Mouse (Mus musculus) urinary bladder, postnatal 36 days (tissue): ENCODE results near the gene Mrgprd.

Experiments
- DNase-seq, 2 experiments: peaks; one replicate each; pipeline ENCODE4 v3.0.0; 2022; ENCODE audit warnings: low spot score in 2 of 2, mixed read lengths in 1 of 2

Mrgprd gene

DNA sequence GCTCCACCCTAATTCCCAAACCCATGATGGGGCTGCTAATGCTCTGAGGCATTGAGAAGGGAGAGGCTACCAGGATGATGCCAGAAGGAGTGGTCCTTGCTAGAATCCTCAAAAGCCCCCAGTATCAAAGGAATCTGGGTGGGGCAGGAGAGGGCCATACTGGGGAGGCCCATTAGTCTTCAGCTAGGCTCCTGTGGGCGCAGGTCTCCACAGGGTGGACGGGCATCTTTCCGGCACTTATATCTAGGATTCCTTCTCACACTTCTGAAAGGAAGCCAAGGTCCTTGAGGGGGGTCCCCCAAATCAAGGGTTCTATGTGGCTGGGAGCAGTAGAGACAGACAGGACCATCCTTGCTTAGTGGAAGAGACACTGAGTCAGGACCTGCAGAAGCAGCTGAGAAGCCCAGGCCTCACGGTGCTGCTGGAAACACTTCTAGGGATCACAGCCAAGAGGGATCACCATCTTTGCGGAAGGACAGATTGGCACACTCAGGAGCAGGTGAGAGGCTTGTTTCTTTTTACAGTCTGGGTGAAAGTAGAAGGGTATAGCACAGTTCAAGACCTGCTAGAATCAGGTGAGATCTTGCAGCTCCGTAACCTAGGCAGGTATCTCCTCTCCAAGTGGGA is at the start of gene Mrgprd:
Gene Mrgprd (plus strand): TSS at position 51 of the 627 bp plus-strand sequence.
- no peak for DNase-seq

DNA sequence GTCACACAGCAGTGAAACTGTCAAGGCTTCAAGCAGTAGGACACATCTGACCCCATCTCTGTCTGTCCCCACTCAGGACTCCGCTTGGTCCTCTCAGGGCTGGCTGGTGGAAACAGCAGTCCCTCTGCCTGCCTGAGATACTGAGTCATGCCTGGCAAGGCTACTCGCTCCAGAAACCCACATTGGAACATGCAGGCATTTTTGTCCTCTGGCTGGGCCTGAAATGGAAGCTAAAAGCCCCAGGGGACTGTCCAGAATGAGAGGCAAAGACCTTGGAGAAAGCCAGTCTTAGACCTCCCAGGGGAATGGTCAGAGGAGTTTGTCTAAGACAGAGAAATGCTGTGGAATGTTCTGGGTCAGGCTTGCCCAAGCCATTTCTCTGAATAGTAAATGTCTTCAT is 48.6 kb upstream of the Mrgprd start:
- peak in 1 of 2 experiments; percentile 54 for DNase-seq

DNA sequence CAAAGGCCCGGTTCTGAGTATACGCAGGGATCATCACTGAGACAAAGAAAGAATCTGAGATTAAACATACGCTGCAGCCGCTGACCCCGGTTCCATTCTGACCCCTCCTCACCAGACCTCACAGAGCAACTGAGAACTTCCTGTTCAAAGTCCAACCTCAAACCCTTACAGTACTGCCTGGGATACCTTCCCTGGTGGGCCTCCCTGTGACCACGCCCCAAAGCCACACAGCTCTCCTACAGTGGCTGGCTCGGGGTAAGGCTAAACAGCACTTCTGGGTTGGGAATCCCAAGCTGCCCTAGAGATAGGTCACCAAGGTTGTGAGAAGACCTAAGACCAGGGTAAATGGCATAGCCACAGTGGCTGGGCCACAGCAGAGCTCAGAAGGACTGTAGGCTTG is 45.7 kb upstream of the Mrgprd start:
- no peak for DNase-seq

DNA sequence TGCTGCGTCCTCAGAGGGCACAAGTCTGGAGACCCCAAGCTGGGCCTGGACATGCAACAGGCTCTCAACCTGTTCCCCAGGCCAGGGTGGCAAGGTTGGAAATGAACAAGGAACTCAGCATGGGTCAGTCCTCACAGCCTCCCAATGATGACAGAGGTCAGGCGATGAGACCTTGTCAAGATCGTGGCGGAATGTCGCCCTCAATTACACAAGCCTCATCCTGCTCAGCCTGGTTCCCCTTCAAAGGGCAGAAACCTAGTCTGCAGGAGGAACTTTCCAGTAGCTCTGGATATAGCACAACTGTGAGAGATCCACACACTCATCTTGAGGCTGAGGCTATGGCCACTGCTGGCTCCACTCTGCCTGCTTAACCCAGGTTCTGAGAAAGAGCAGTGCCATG is 43.7 kb upstream of the Mrgprd start:
- no peak for DNase-seq

DNA sequence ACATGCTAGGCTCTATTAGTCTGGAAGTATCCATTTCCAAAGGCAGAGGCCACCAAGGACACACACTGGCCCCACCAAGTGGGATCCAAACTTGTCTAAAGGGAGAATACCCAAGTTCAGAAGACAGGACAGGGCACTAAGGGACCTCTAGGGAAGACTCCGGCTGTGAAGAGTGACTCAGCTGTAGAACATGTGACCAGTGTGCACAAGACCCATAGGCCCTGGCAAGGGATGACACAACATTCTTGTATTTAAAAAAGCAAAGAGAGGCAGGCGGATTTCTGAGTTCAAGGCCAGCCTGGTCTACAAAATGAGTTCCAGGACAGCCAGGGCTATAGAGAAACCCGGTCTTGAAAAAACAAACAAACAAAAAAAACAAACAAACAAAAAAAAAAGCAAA is 39.1 kb upstream of the Mrgprd start:
- DNase-seq = no peak

DNA sequence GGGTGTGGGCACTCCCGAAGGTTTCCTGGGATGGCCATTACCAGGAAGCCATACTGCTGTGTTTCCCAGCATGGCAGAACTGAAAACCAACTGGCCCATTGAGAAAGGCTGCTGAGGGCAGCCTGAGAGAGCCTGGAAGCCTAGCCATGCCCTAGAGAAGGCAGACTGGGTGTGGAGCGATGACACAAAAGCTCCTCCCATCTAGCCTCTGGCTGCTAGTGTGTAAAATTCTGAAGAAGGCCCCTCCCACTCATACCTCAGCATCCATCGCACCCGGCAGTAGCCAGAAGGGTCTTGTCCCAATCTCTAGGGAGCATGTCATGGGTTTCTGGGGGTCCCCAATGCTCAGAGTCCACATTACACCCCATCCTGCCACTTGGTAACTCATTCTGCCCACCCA is 33.2 kb upstream of the Mrgprd start:
- DNase-seq = no peak

DNA sequence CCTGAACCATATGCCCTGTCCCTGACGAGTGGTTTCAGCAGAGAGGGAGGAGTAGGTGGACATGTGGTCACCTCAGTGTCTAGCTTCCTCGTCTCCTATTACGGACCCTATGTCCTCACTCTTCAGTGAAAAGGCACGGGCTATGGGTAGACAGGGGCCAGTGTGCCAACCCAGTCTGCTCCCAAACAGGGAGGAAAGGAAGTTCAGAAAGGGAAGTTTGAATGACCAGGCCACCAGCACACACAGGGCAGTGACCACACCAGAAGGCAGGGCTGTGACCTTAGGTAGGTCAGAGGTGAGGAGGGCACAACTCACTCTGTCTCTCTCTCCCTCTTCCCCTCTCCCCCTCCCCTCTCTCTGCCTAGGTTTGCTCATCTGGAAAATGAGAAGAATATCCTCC is 31.6 kb upstream of the Mrgprd start:
- no peak for DNase-seq

DNA sequence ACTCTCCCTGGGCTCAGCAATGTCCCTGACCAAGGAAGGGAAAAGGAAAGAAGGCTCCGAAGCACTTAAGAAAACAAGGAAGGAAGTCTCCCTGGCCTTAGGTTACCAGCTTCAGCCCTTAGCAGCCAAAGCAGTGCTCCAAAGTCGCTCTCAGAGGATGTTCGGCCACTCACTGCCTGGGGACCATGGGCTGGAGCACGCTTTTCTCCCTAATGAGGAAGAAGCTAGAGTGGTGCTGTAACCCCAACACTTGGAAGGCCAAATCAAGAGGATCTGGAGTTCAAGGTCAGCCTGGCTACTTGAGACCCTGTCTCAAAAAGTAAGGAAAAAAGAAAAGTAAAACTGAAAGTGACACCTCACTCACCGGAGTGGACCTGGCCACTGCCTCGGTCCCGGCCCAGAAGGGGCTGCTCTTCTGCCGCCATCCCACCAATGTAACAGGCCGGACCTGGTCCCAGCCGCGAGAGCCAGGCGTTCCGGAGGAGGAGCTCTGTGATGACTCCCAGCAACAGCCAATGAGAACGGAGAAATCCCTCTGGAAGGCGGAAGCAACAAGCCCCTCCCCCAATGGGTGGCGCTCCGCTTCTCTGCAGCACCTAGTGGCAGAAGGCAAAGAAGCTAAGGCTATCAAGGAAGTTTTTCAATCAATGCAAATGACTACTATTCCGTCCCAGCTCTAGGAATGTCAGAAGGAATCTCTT is 31.0 kb upstream of the Mrgprd start, which contains the start of gene Tpcn2:
Gene Tpcn2 (minus strand): TSS at position 525 of the 701 bp plus-strand sequence.
- DNase-seq = peak; percentile 90 to 94

DNA sequence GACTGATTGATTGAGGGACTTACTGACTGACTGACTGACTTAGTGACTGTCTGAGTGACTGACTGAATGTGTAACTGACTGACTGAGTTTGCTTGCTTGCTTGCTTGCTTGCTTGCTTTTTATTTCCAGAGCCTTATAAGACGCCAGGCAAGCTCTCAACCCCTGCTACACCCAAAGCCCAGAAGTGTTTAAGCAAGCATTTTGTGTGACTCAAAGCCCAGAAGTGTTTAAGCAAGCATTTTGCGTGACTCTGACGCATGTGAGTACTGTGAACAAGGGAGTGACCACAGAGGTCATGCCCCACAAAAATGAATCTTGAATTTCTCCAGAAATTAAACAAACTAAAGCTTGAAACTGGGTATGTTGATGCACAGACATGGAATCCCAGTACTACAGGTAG is 30.3 kb upstream of the Mrgprd start:
- no peak for DNase-seq

DNA sequence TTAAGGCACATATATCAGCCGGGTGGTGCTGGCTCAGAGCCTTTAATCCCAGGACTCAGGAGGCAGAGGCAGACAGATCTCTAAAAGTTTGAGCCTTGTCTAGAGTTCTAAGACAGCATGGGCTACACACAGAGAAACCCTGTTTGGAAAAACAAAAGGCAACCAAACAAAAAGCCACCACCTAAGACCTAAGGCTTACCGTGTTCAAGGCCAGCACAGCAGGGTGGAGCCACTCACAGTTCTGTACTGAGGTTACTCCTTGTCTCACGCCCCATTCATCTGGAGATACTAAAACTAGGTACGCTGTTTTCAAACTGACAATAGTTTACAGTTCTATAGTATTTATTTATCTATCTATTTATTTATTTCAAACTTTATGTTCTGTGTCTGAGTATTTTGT is 29.2 kb upstream of the Mrgprd start:
- DNase-seq = no peak

DNA sequence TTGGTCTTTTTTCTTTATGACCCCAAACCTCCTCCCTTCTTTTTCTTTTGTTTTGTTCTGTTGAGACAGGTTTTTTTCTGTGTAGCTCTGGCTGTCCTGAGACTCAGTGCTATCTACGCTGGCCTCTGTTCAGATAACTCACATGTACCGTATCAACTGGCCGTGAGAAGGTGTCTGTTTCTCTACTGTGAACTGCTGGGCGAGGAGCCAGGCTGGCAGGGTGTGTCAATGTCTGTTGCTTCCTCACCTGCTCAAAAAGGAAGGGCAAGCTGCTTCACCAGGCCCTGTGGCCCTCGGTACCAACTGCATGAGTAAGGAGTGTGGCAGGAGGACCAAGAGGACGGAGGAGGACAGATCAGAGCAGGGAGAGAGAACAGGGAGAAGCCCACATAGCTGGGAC is 27.2 kb upstream of the Mrgprd start:
- DNase-seq = no peak

DNA sequence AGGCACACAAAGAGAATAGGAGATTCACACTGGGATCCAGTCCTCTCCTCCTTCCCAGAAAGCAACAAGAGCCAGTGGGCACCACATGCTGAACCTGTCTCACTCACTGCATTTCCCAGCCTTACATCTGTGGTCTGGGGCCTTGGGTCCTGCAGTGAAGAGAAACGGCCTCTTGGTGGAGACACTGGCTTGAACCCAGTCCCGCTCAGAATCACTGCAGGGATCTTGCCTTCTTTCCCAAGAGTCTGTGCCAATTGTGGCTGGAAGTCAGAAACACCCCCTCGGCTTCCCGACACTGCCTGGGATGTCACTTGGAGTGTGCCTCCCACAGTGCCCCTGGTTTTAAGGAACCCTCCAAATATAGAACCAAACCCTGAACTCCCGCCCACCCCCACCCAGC is 25.3 kb upstream of the Mrgprd start:
- DNase-seq = no peak

DNA sequence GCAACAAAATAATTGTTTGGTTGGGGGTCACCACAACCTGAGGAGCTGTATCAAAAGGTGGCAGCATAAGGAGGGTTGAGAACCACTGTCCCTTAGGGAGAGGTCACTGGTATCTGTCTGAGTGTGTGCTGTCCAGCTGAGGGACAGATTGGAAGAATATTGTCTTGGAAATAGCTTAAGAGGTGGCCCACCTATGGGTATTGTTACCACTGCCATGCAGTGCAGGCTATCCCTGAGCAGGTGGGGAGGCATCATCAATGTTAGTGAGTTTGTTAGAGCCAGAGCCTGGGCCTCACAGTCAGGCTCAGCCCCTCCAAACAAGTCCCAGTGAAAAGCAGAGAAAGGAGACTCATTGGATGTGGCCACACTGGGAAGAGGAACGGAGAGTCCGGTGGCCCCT is 22.8 kb upstream of the Mrgprd start:
- no peak for DNase-seq

DNA sequence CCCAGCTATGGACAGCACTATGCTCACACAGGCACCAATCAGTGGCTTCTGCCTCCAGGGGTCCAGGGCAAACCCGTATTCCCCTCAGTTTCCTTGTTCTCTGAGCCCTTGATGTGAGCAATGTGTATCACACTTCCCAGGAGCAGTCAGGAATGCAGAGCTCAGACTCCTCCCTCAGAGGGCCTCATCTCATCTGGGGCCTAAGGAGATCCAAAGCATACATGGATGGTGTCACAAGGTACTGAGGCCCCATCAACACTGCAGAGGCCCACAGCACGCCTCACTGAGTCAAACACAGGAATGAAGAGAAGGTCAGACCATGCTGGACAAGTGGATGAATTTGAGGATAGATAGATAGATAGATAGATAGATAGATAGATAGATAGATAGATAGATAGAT is 21.9 kb upstream of the Mrgprd start:
- no peak for DNase-seq

DNA sequence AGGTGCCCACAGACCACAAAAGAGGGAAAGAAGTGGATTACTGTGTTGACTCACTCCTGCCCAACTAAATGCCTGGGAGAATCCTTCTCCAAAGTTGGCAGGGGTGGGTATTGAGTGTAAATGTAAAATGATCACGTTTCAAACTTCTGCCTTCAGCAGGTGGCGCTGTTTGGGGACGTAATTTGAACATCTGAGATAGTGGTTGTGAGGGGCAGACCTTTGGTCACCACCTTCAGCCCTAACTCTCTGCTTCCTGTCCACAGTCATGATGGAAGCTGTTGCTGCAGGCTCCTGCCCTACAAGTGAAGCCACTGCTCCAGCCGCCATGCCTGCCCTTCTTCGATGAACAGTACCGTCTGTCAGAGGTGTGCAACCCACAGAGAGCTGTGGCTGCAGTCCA is 20.8 kb upstream of the Mrgprd start:
- DNase-seq = no peak

DNA sequence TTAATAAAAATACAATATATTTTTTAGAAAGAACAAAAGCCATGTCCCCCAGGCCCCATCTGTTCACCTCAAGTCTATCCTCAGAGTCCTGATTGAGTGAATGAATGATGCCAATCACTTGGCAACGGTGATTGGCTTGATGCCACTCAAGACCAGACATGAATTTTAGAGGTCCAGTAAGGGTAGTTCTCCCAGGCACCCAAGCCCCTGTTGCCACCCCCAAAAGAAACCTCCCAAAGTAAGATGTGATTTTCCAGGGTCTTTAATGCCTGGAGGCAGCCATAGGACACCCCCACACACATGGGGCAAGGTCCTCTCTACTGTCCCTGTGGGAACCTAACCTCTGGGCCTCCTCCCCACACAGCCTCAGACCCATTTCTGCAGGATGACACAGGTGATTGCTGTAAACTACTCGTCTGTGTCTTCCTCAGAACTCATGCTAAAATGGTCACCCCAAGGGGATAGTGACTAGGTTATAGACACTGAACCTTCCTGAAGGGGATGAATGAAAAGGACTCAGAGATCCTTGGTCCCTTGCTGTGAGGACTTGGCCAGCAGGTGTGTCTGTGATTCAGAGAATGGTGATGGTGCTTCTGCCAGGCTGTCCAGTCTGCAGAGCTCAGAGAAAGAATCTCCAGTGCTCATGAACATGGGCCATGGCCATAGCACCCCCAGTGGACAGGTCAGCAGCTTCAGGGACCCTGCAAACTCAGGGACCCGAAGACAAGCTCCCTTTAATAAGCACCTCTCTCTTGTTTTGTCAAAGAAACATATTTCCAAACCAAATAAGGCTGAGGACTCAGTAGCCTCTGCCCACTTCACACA is 15.8 kb upstream of the Mrgprd start:
- DNase-seq = no peak

DNA sequence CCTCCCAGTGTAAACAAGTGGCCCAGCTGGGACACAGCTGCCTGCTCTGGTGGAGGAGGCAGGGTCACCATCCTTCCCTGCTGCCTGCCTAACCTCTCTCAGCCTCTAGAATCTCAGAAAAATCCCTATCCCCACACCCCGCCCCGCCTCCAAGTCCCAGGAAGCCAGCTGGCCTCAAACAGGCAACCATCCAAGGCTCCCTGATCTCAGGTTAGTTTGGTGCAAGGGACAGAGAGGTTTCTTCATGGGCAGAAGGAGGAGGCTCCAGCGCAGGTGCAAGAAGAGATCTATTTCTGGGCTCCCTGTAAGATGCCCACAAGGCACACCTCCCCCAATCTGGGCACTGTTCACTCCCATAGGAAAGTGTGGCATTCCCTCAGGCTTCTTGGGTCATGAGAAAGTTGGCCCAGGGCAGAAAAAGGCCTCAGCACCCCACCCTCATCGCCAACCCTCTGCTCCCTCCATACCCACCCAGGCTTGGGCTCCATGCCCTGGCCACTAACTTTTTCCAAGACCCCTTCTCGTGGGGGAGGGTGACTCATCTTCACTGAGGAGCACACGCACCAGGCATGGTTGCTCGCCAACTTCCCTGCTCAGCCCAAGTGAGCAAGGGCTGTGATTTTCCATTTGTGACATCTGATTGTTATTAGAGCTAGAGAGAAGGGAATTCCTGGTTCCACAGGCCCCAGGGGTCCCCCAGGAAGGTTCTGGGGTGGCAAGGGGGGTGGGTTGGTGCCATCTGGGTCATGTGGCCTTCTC is 14.9 kb upstream of the Mrgprd start:
- peak in 1 of 2 experiments; percentile 39 for DNase-seq

DNA sequence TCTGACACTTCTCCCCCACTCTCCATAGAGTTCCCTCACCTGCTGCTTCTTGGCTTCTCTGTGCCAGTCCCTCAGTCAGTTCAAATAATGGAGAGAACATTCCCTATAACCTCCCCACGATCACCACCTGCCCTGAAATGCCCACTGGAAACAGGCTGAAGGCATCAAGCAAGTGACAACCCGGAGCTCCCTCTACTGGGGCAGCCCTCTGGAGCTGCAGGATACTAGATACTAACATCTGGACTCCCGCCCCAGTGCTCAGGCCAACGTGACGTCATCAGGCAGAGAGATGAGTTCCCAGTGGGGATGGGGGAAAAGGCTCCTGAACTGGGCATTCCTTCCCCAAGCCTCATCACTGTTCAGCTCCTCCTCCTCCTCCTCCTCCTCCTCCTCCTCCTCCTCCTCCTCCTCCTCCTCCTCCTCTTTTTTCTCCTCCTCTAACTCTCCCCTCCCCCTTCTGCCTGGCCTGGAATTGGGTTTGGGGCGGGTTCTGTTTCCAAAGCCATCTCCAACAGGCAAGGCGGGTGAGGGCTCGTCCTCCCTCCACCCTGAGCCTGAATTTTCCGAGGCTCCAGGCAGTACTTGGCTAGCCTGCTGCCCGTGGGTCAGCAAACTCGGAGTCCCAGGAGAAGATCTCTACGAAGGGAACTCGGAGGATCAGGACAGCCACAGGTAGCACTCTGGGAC is 14.2 kb upstream of the Mrgprd start, which contains the start of gene Mrgprf:
Gene Mrgprf (plus strand): TSS at position 508 of the 687 bp plus-strand sequence.
- peak; percentile 66 to 84 for DNase-seq

DNA sequence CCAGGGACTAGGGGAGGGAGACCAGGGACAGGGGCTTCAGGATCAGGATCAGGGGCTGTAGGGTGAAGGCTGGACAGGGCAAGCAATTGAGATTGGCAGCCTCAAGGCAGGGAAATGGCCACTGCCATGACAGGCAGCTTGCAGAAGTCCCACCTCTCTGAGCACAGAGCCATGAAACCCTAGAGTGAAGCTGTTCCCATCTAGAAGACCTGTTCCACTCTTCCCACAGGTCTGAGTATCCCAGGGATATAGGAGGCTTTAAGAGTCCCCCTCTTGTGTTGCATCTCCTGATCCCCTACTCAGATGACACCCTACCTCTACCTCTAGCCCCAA is 13.7 kb upstream of the Mrgprd start:
- no peak for DNase-seq

DNA sequence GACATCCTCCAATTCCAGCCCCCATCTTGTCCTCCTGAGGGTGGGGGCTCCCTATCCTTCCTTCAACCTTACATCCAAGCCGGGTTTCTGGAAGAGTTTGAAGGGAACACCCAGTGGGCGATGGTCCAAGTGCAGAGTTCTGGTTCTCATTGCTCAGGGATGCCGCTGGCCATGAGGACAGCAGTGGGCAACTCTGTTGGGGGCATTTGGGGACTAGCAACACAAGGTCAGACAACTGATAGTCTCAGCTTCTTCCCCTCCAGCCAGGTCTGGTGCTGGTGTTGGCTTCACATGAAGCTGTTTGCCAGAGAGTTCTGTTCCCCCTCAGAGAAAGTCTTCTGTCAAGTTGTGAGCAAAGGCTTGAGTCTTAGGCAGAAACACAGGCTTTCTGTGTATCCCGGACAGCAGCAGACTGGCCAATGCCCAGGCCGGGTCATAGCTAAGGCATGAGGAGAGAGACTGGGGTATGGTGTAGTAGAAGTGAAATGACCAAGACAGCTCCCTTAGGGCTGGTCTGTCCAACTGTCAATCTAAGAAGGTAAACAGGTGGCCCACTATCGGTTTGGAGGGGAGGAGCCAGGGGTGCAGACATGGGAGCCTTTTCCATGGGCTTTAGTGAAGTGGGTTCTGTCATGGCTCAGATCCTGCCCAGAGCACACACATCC is 13.2 kb upstream of the Mrgprd start:
- peak in 1 of 2 experiments; percentile 44 for DNase-seq
